Mouse (Mus musculus) cortical plate, adult 2 months (tissue): Measurements from ENCODE around the gene Fyb.

Source experiments
- CTCF ChIP-seq: fragments of 200-500 bp; IDR thresholded peaks from 2 replicates; pipeline ENCODE4 v1.5.1; 2011; ENCODE audit warnings: mild to moderate bottlenecking, control low read depth, low read length; ENCODE audit not compliant: insufficient read depth; ENCODE audit errors: extremely low read depth
- POLR2A ChIP-seq: fragments of 200-500 bp; IDR thresholded peaks from 2 replicates; pipeline ENCODE4 v1.6.1; 2011; ENCODE audit warnings: mild to moderate bottlenecking, low read length, control low read depth; ENCODE audit not compliant: insufficient read depth; ENCODE audit errors: extremely low read depth

DNA sequence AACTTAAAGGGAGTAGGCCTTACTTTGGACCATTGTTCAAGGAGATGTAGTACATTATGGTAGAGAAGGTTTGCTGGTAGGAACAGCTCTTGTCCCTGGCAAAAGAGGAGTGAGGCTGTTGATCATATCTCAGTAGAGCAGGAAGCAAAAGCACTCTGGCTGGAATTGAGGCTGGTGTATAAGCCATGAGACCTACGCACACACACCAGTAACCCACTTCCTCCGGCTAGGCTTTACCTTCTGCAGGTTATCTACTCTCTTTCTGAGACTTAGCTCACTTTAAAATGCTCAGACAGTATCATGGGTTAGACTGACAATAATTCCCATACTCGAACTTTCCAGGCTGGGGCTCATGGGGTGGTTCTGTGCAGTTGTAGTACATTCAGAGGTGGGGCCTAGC lies 2.7 kb downstream of the Fyb start:
- no peak for TF ChIP-seq CTCF
- TF ChIP-seq POLR2A, result no peak
